In the genomic region with DNA sequence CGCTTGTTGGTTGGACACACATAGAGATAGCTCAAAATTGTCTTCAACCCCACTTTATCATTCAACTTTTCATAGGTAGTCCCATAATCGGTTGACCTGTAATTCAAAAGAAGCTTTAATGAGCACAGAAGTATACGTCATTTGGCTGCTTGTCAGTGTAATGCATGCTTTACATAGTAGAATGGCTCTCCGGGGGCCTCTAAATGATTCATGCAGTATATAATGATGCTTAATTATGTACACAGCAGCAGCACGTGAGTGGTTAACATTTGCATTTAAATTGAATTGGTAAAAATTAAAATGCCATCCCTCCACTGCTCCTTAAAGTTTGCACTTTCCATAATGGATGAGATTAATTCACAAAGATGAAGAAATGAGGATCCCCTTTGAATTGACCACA, we compare ENCODE assay signal across 15 mouse cellular contexts.
"Had no signal": no experiment of that assay in that cellular context is flagged by ENCODE, and none has a peak within 500 bp of the region (broad histone marks: within the 10 kb centered on the region; RNA-seq: fewer than 3 reads in every experiment).

No protein-coding gene starts in this region.

- ATAC-seq: liver, postnatal 0 days had no signal

- H3K4me3 ChIP-seq: layer of hippocampus, adult 2 months; limb, embryonic 12.5 days; liver, embryonic 13.5 days; lung, embryonic 15.5 days; megakaryocyte, embryonic 14.5 days had no signal

- H3K27ac ChIP-seq: layer of hippocampus, adult 2 months; limb, embryonic 12.5 days; liver, embryonic 13.5 days; lung, embryonic 15.5 days; macrophage had no signal

- H3K36me3 ChIP-seq: limb, embryonic 12.5 days; liver, embryonic 13.5 days; lung, embryonic 15.5 days had no signal

- DNase-seq: kidney, adult 18-20 months; kidney, postnatal 10 days; kidney, postnatal 4 days; liver; liver, embryonic 13.5 days; liver, postnatal 0 days; lung, postnatal 14 days; right cerebral cortex, adult 18-20 months; right cerebral cortex, postnatal 25 days; thymus, postnatal 36 days had no signal

- H3K4me2 ChIP-seq: limb, embryonic 12.5 days; liver, embryonic 13.5 days; lung, embryonic 15.5 days had no signal

- H3K9me3 ChIP-seq: limb, embryonic 12.5 days; liver, embryonic 13.5 days; lung, embryonic 15.5 days; megakaryocyte, embryonic 14.5 days had no signal

- H3K4me1 ChIP-seq: limb, embryonic 12.5 days; liver, embryonic 13.5 days; lung, embryonic 15.5 days; megakaryocyte, embryonic 14.5 days had no signal

- H3K9ac ChIP-seq: limb, embryonic 12.5 days; liver, embryonic 13.5 days; liver, postnatal 0 days; lung, embryonic 15.5 days had no signal

- H3K27me3 ChIP-seq: limb, embryonic 12.5 days; liver, embryonic 13.5 days; lung, embryonic 15.5 days; megakaryocyte, embryonic 14.5 days had no signal
